Mouse (Mus musculus) MEL (cell line): ENCODE results near the gene Ndufaf3.

ENCODE experiments used
- HCFC1 ChIP-seq: IDR thresholded peaks from 2 replicates; pipeline ENCODE4 v1.6.1; 2012; ENCODE audit warnings: low read depth, mild to moderate bottlenecking, inconsistent platforms, low read length, improper control_type of control experiment, moderate library complexity
- MYC ChIP-seq: IDR thresholded peaks from 2 replicates; pipeline ENCODE4 v1.6.1; 2011; ENCODE audit warnings: low read depth, mild to moderate bottlenecking, low read length, improper control_type of control experiment, moderate library complexity
- RAD21 ChIP-seq: IDR thresholded peaks from 2 replicates; pipeline ENCODE4 v1.6.1; 2011; ENCODE audit warnings: mild to moderate bottlenecking, low read depth, low read length, improper control_type of control experiment
- TAL1 ChIP-seq: IDR thresholded peaks from 2 replicates; pipeline ENCODE4 v1.6.1; 2012; ENCODE audit warnings: mild to moderate bottlenecking, inconsistent platforms, low read length, moderate library complexity, mixed read lengths

DNA sequence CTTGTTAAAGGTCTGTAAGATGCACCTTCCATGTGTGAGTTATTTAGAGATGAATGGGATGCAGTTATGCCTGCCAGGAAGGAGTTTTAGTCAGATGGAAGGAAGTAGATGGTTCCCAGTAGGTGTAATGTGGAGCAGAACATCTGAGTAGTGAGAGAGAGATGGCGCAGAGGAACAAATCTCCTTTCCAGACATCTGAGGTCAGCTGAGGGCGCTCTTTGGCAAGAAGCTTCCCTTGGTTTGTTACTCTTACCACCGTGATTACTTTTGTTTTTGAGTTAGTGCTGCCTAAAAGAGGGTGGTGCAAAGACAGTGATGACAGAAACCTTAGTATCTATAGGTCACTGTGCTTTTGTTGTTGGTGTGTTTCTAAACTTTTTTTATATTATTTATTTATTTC, 41.8 kb downstream of the Ndufaf3 start:
- no peak for TF ChIP-seq HCFC1
- TF ChIP-seq MYC, result no peak
- no peak for TF ChIP-seq RAD21
- TF ChIP-seq TAL1, result no peak
